Mouse (Mus musculus) adrenal gland, postnatal 14 days (tissue): ENCODE data around the gene Rprd1b. TPM values are rescaled to one million over a fixed set of nuclear protein-coding genes. Genes with fewer than 3 reads are reported as not detected.

Experiments
- DNase-seq: peaks from one replicate; pipeline ENCODE4 v3.0.0; 2021; ENCODE audit warnings: mixed read lengths
- total RNA-seq: library from RNA; stranded (reverse); gene quantifications from 2 replicates; pipeline ENCODE4 v1.2.3, GENCODE M21; 2021

Gene Rprd1b
- total RNA-seq, 1 experiment from 2014 or later: 31.5 TPM

DNA sequence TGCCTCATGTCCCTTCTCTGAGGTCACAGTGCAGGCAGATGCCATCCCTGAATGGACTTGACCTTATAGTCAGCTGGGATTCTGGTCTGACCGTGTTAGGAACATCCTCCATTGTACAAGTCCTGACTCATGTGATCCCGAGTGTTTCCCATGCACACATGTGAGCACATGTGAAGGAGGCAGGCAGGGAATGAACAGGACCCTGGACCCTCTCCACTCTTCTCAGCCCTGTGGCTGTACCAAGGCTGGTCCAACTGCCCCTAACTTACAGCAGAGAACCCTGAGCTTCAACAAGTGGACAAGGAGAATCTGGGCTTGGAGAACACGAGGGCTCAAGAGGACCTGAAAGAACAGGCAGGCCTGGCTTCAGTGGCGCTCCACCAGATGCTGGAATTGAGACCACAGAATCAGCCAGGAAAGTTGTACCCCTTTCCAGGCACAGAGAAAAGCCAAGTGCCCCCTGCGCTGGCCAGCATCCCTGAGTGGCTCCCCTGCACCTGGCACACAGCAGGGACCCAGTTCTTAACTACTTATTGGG lies 117.3 kb downstream of the Rprd1b start:
- DNase-seq: no peak

DNA sequence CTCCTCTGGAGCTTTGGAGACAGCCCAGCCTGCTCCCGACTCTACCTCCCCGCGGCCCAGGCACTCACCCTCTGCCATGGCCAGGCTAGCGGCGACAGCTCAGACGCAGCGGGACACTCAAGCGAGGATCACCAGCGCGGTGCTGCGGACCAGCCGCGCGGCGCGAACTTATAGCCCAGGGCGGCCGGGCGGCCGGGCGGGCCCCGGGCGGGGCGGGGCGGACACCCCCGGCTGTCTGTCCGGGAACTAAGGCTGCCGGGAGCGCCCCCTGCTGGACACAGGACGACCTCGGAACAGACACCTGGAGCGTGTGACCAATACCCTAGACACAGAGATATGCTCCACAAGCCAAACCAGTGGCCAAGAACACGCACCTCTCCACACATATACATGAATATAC lies 117.9 kb downstream of the Rprd1b start, which contains the start of gene Tgm2:
TSS of gene Tgm2 (minus strand) at position 214 of the 400 bp plus-strand sequence.
- DNase-seq: peak; percentile 95

DNA sequence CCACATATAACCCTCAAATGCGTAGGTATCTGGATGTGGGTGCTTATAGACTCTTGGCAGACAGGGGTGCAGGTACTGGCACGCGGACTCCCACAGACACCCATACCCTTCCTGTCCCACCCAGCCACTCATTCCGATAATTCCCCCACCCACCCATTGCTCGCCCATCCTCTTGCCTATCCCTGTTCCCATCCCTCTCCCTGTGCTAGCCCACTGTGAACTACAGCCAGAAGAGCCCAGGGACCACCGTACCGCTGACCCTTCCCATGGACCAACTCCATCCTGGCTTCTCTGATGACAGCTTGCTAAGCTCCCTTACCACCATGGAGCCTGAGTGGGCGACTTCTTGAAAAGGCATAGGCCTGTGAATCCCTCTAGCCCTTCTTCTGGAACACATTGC lies 118.7 kb downstream of the Rprd1b start:
- DNase-seq: no peak

DNA sequence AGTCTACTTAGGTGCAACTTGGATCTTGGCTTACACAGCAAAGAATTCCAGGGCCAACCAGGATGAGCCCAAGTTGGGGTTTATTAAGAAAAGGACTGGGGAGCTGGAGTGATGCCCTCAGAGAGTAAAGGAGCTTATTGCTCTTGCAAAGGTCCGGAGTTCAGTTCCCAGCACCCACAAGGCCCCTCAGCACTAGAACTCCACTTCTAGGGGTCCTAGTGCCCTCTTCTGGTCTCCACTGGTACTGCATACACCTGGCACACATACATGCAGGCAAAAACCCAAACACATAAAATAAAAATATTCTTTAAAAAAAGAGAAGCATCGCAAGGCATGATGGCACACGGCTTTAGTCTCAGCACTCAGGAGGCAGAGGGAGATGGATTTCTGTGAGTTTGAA lies 122.8 kb downstream of the Rprd1b start:
- DNase-seq: no peak

DNA sequence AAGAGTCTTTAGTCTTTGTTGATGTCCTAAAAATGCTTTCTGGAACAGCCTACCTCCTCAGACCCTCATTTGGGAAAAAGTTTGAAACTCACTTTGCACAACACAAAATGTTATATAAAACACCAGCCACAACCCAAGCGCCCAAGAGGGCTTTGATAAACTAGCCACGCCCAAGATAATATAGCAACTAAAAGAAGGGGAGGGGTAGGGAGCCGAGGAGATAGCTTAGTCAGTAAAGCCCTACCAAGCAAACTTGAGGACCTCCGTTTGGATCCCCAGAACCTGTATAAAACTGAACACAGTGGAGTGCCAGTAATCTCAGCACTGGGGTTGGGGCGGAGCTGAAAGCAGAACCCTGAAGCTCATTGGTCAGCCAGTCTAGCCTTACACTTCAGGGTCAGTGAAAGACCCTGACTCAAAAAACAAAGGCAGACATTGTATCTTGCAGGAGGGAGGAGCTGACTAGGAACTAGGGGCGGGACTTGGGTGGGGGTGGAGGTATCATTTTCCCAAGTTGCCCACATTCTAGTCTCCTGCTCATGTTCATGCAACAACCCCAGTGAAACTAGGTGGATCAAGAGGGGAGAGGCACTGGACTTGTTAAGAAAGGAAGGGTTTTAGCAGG lies 124.5 kb downstream of the Rprd1b start:
- no peak for DNase-seq

DNA sequence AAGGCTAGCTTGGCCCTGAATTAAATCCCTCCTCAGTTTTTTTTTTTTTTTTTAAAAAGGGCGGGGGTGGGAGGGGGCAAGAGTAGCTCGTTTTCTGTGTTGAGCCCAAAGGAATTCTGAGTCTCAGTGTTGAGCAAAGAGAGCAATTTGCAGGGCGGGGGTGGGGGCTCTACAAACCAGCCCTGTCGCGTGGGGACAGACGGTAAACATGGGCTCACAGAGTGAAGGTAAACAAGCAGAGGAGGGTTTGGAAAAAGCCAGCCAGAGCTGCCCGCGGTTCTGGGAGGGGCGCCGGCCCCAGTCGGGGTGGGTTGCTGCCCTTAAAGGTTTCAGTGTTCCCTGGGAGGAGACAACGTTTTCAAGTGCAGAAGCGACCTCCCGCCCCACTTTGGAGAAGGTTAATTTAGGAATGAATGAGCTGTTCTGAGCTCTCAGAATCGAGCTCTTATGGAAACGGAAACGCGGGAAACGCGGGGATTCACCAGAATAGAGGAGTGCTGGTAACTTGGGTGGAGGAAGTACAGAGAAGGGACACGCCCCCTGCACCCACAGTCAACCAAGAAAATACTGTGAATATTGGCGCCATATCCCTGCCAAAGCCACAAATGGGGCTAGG lies 125.5 kb downstream of the Rprd1b start:
- no peak for DNase-seq

DNA sequence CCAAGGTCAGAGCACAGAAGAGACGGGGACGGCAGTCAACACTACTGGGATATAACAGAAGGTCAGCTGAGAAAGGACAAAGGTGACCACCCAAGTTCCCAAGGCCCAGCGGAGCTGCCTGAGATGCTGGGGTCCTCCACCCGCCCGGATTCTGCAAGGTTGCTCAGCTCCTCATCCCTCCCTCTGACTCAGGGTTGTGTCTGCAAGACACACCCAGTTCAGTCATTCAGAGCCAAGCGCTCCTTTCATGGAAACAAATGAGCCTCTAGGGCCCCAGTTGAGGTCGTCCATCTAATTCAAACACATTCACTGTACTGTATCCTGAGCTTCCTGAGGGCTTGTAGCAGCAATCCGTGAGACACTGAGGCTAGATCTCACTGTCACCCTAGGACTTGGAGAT lies 126.3 kb downstream of the Rprd1b start:
- no peak for DNase-seq

DNA sequence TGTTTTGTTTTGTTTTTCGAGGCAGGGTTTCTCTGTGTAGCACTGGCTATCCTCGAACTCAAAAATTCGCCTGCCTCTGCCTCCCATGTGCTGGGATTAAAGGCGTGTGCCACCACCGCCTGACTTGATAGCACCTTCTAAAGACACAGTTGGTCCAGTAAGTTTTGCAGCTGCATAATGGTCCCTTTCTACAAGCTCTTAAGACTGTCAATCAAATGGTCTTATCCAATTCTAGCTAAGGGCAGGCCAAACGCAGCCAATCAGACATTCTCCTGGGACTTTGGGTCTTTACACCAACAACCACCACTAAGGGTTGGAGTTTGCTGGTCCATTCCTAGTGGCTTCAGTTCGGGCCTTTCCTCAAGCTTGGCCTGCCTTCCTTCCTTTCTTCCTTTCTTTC lies 126.8 kb downstream of the Rprd1b start:
- no peak for DNase-seq

DNA sequence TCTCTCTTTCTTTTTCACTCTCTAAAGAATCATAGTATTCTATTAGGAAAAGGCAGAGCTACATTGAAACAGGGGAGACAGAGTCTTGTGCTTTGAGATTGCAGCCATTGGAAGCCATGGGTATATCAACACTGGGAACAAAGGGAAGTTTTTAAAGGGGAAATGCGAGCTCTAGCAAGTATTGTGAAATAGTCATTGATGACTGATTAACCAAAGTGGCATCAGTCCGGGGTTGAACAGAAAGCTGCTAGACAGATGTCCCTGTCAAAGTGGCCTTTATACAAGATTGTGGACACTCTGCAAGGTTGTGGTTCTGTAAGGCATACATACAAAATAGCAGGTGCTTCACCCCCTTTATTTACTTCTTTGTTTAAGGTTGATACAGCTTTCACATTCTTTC lies 127.3 kb downstream of the Rprd1b start:
- DNase-seq: no peak

DNA sequence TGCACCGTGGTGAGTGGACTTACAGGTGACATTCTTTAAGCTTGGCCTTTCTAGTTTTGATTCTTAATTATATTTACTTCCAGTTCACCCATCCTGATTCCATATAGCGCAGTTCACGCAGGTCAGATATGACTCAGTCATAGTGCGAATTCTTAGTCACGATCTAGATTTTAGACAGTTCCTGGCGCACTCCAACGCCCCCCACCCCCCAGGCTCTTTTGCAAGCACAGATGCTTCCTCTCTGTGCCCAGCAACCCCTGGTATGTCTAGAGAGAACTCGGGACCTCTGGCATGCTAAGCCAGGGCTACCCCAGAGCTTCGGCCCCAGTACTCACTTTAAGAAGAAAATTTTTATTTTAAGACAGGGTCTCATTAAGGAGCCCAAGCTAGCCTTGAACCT lies 128.2 kb downstream of the Rprd1b start:
- DNase-seq: no peak

DNA sequence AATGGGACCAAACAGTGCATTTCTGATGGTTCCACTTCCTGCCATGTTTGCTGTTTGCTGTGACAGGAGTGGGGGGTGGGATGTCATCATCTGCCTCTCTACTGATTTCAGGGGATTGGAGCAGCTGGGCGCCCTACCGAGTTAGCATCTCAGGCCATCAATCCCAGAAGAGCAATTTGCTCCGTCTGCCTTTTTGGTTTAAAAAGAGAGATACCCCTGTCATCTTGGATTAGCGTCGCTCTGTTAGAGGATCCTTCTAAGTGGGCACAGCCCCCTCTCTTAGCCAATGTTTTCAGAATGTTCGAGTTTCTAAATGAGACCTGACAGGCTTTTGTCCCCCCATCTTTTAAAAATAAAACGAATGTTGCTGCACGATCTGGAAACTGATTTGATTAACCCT lies 129.4 kb downstream of the Rprd1b start:
- no peak for DNase-seq

DNA sequence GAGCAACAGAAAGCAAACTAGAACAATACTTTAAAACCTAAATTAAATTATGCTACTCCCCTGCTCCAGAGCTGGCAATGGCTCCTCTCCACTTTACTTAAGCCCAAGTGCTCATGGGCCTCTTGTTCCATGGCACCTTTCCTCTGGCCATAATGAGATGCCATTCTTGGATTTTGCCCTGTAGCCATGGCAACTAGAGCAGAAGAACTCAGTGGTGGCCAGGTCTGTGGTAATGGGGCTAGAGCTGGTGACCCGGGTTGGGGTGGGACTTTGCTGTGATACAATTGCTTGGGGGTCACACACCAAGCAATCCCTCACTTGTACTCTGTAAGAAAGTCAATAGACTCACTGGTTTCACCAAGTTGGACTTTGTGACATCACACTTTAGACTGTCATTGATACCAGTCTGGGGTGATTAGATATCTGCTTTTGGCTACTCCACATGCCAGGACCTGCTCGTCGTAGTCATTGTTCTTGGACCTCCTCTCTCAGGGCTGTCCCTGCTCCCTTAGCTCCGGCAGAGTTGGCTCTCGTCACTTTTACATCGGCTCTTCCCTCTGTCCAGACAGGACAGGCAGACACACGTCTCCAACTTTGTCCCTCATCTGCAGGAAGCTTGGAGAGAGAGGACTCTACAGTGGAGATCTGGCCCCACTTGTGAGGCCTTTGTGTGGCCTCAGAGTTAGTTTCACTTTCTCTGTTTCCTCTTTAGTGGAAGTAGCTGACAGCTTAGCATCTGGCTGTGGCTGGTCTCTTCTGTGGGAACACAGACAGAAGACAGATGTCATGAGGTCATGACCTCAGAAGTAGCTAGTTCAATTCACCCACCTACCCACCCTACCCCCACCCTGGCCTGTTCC lies 131.3 kb downstream of the Rprd1b start:
- no peak for DNase-seq

DNA sequence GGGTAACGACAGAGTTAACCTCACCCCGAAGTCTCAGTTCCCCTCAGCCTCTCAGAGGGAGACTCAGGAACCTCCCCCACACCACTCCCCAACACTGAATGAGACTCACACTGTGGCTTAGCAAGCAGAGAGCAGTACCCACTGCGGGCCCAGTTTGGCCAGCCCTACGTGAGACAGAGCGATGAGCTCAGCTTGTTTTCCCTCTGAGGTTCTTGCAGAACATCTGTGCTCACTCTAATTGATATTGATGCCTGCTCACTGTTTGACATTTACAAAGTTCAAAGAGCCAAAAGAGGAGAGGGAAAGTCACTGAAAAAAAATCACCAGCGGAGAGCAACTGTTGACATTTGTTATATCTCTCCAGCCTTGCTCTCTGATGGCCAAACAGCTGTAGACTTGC lies 133.5 kb downstream of the Rprd1b start:
- DNase-seq: no peak

DNA sequence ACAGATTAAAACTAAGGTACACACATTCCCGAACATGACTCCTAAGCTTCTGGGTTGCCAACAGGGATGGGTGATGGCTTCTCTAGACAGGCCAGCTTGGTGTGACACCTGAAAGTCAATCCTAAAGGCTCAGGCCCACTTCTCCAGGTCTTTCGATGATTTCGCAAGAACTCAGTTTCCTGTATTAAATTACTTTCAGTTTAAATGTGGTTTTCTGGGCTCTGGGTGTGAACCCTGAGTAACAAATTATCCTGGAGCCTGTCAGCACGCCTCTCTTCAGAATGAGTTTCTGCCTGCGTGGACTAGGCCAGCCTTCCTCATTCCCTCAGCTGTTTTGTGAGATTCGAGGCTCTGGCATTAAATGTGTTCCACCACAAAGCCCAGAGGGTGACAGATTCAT lies 134.7 kb downstream of the Rprd1b start:
- no peak for DNase-seq

DNA sequence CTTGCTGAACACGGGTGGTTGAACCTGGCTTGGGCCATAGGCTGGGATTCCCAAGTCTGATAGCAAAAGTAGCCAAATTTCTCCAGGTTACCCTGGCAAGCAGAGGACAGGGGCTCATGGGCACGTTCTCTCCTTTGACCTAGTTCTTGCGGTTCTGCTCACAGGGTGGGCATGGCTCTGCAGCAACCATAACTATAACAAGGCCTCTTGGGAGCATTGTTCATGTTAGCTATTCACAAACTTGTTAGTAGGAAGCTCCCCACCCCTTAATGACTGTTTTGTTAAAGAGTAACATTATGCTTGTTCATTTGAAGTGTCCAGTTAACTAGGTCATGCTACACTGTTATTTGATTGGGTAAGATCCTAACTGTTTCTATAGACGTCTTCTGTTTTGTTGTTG lies 137.5 kb downstream of the Rprd1b start:
- no peak for DNase-seq

DNA sequence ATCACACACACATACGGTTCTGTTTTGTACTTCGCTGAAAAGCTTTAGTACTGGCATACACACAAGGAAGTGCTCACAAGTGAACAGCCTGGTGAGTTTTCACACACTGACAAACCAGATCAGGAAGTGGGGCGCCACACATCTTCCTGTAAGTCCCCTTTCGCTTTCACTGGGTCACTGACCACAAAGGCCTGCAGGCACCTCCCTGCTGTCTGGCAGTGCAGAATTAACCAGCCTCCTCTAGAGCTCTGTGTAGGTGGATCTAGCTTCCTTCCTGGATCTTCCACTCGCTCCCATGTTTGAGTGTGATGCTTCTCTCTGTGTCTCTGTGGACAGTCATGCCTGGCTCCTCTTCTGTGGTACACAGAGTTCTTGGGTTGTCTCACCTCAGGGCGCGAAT lies 138.3 kb downstream of the Rprd1b start:
- DNase-seq: peak; percentile 54

DNA sequence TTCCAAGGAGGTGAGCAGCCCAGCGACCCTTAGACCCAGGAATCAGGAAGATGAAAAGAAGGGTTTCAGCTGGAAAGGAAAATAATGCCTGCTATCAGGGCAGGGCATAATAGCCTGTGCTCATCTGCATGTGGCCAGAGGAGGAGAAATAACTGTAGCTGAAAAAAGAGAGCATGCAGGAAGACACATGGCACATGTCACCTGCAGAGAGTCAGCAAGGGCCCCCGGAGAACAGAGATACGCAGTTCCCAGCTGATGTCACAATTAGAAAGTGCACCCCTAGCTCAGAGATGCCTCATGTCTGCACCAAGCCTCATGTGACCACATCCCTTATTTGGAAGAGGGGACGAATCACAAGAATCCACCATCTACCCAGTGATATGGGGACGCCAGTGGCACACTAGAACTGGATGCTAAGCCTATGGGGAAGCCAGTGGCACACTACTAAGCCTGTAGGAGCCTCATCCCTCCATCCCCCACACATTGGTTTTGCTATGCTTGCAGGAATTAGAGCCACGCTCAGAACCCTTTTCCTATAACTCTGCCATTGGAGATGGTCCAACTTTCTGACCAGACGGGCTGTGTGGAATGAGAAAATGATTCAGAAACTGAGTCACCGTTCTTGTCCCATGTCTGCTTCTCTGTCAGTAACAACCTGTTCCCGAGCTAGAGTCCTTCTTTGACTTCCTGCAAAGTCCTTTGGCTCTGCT lies 139.4 kb downstream of the Rprd1b start:
- DNase-seq: no peak

DNA sequence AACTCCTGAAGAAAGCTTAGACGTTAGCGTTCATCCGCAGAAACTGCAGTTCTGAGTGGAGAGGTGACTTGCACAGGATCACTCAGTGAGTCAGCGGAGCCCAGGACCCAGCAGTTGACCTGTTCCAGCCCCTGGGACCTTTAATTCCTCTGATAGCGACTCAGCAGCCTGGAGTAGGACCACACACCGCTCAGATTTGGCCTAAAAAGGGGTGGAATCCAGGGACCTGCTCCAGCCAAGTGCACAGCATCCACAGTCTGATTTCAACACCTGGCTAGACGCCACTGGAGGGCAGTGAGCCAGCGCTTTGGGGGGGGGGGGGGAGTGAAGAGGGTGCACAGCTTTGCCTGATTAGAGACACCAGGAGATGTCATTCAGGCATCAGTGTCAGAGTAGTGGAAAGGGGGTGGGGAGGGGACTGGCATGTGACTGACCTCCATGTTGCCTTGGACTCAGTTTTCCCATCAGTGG lies 140.5 kb downstream of the Rprd1b start:
- DNase-seq: peak; percentile 62

DNA sequence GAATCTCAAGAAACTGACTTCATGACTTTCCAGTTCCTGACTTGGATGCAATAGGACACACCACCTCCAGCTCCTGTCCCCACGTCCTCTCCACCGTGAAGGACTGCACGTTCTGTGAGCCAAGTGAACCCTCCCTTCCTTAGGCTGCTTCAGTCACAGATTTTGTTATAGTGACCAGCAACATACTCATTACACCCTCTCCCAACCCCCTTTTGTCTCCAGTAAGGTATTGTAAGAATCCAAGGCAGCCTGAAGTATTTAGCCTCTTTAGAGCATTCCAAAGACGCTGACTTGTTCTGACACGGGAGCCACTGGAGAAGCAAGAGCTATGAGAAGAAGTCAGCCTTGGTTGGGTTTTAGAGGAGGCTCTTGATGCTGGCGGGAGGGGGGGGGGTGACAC lies 141.1 kb downstream of the Rprd1b start:
- no peak for DNase-seq

DNA sequence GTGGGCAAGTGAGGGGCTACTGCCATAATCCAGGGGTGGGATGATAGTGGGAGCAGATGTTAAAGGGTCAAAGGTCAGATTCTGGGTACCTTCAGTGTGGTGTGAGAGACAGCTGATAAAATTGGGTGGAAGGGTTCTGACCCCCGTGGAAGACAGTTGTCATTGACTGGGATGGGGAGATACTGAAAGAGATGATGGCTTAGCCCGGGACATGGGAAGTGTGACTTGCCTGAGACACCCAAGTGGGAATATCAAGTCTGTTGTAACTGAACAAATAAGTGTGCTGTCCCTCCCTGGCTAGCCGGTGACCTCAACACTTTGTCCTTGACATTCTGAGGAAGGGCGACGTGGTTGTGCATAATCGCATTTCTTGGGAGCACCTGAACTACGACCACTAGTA lies 141.5 kb downstream of the Rprd1b start:
- DNase-seq: no peak

DNA sequence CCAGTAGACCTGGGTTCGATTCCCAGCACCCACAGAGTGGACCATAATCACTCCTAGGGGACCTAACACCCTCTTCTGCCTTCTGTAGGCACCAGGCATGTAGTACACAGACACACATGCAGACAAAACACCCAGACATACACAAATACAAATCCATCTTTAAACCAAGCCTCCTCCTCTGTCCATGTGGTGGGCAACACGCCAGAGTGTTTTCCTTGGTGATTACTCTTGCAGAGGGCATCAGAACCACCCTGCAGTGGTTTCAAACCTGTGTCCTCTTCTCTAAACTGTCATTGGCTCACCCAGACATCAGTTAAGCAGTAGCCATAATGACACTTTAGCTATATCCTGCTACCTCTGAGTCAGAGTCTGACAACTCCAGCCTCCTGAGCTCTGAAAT lies 142.1 kb downstream of the Rprd1b start:
- DNase-seq: peak; percentile 53

DNA sequence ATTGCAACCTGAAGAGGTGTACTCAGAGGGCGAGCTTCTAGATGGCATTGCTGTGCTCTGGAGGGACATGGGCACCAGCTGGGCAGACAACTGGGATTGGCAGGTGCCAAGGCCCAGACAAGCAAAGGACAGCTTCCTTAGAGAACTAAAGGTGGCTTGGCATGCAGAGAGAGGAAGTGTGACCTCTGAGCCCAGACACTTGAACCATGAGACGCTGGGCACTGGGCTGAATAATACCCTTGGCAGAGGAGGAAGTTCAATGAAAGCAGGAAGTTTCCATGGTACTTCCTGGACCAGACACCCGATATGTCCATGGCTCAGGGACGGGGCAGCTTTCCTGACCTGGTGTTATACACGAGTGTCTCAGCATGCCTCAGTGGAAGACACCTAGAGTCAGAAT lies 146.1 kb downstream of the Rprd1b start:
- DNase-seq: no peak
